Mouse (Mus musculus) MEL (cell line): ENCODE results near the gene Dvl2. TPM values are rescaled to one million over a fixed set of nuclear protein-coding genes. Genes with fewer than 3 reads are reported as not detected.

ENCODE experiments used
- DNase-seq: peaks from one replicate; pipeline ENCODE4 v3.0.0; 2011; ENCODE audit warnings: low read depth, low spot score
- H3K27ac ChIP-seq: 2 replicates; pipeline ENCODE4 v1.5.1; 2012; ENCODE audit warnings: low read depth, mild to moderate bottlenecking, control low read depth, low read length, moderate library complexity; ENCODE audit not compliant: control insufficient read depth
- H3K27me3 ChIP-seq, 2 experiments: fragments of 150-350 bp in 1 of 2; sonication (generic) in 1 of 2; 2 replicates each; pipeline ENCODE4 v1.6.1; 2012; ENCODE audit warnings: low read length in 2 of 2, mild to moderate bottlenecking in 2 of 2, improper control_type of control experiment in 1 of 2, moderate library complexity in 1 of 2; ENCODE audit not compliant: insufficient read depth in 2 of 2, control insufficient read depth in 1 of 2
- H3K36me3 ChIP-seq, 2 experiments: 2 replicates each; pipeline ENCODE4 v1.6.1; 2012 to 2014; ENCODE audit warnings: low read length in 2 of 2, improper control_type of control experiment in 1 of 2, inconsistent platforms in 1 of 2, mild to moderate bottlenecking in 1 of 2; ENCODE audit not compliant: insufficient read depth in 2 of 2, control insufficient read depth in 1 of 2
- H3K4me1 ChIP-seq, 2 experiments: fragments of 150-350 bp in 1 of 2; sonication (generic) in 1 of 2; 2 replicates each; pipeline ENCODE4 v1.6.1; 2012; ENCODE audit warnings: low read length in 2 of 2, improper control_type of control experiment in 1 of 2, mild to moderate bottlenecking in 1 of 2; ENCODE audit not compliant: insufficient read depth in 2 of 2, control insufficient read depth in 1 of 2
- H3K4me3 ChIP-seq, 2 experiments: fragments of 150-350 bp in 1 of 2; sonication (generic) in 1 of 2; 2 replicates each; pipeline ENCODE4 v1.5.1; 2012; ENCODE audit warnings: low read depth in 2 of 2, low read length in 2 of 2, mild to moderate bottlenecking in 2 of 2, moderate library complexity in 2 of 2, control low read depth in 1 of 2, improper control_type of control experiment in 1 of 2; ENCODE audit not compliant: control insufficient read depth in 1 of 2, insufficient read depth in 1 of 2
- H3K79me2 ChIP-seq: 2 replicates; pipeline ENCODE4 v1.6.1; 2012; ENCODE audit warnings: mild to moderate bottlenecking, low read length, moderate library complexity; ENCODE audit not compliant: control insufficient read depth, poor library complexity, insufficient read depth
- H3K9ac ChIP-seq: 2 replicates; pipeline ENCODE4 v1.6.1; 2012; ENCODE audit warnings: low read depth, mild to moderate bottlenecking, control low read depth, low read length, moderate library complexity; ENCODE audit not compliant: control insufficient read depth, poor library complexity, severe bottlenecking
- H3K9me3 ChIP-seq: fragments of 150-350 bp; sonication (generic); replicated peaks from 2 replicates; pipeline ENCODE4 v1.6.1; 2012; ENCODE audit warnings: mild to moderate bottlenecking, low read length, improper control_type of control experiment, moderate library complexity; ENCODE audit not compliant: insufficient read depth
- BHLHE40 ChIP-seq: IDR thresholded peaks from 2 replicates; pipeline ENCODE4 v1.6.1; 2012; ENCODE audit warnings: low read depth, mild to moderate bottlenecking, inconsistent platforms, low read length, improper control_type of control experiment, borderline replicate concordance
- CHD1 ChIP-seq: IDR thresholded peaks from 2 replicates; pipeline ENCODE4 v1.6.1; 2012; ENCODE audit warnings: low read depth, mild to moderate bottlenecking, inconsistent platforms, low read length, improper control_type of control experiment
- CHD2 ChIP-seq: IDR thresholded peaks from 2 replicates; pipeline ENCODE4 v1.6.1; 2011; ENCODE audit warnings: low read length, improper control_type of control experiment
- CTCF ChIP-seq, 3 experiments: IDR thresholded peaks in 2 of 3; conservative IDR thresholded peaks in 1 of 3; 2 replicates each; pipeline ENCODE4 v1.5.1; 2011 to 2012; ENCODE audit warnings: low read length in 3 of 3, low read depth in 2 of 3, mild to moderate bottlenecking in 2 of 3, improper control_type of control experiment in 1 of 3, inconsistent platforms in 1 of 3, mixed read lengths in 1 of 3, moderate library complexity in 1 of 3; ENCODE audit not compliant: control insufficient read depth in 1 of 3, insufficient read depth in 1 of 3, poor library complexity in 1 of 3, severe bottlenecking in 1 of 3
- E2F4 ChIP-seq: IDR thresholded peaks from 2 replicates; pipeline ENCODE4 v1.6.1; 2011; ENCODE audit warnings: low read depth, low read length, improper control_type of control experiment, borderline replicate concordance
- ELF1 ChIP-seq: IDR thresholded peaks from 2 replicates; pipeline ENCODE4 v1.6.1; 2014; ENCODE audit warnings: low read depth, mild to moderate bottlenecking, inconsistent platforms, low read length, improper control_type of control experiment, moderate library complexity
- EP300 ChIP-seq, 2 experiments: IDR thresholded peaks; 2 replicates each; pipeline ENCODE4 v1.6.1; 2011; ENCODE audit warnings: improper control_type of control experiment in 2 of 2, low read length in 2 of 2, low read depth in 1 of 2, mild to moderate bottlenecking in 1 of 2
- ETS1 ChIP-seq: IDR thresholded peaks from 2 replicates; pipeline ENCODE4 v1.6.1; 2012; ENCODE audit warnings: low read depth, mild to moderate bottlenecking, inconsistent platforms, low read length, improper control_type of control experiment, moderate library complexity
- HCFC1 ChIP-seq: IDR thresholded peaks from 2 replicates; pipeline ENCODE4 v1.6.1; 2012; ENCODE audit warnings: low read depth, mild to moderate bottlenecking, inconsistent platforms, low read length, improper control_type of control experiment, moderate library complexity
- KAT2A ChIP-seq: conservative IDR thresholded peaks from 2 replicates; pipeline ENCODE4 v1.6.1; 2012; ENCODE audit warnings: low read depth, low read length, improper control_type of control experiment, inconsistent platforms
- MAX ChIP-seq: IDR thresholded peaks from 2 replicates; pipeline ENCODE4 v1.6.1; 2011; ENCODE audit warnings: low read length, improper control_type of control experiment
- MAZ ChIP-seq: IDR thresholded peaks from 2 replicates; pipeline ENCODE4 v1.6.1; 2012; ENCODE audit warnings: low read depth, mild to moderate bottlenecking, inconsistent platforms, low read length, improper control_type of control experiment
- MEF2A ChIP-seq: IDR thresholded peaks from 2 replicates; pipeline ENCODE4 v1.6.1; 2014; ENCODE audit warnings: low read depth, mild to moderate bottlenecking, inconsistent platforms, low read length, improper control_type of control experiment; ENCODE audit not compliant: poor library complexity, insufficient replicate concordance, severe bottlenecking; ENCODE audit errors: extremely low read depth
- NELFE ChIP-seq: IDR thresholded peaks from 2 replicates; pipeline ENCODE4 v1.6.1; 2011; ENCODE audit warnings: low read depth, low read length, improper control_type of control experiment
- NRF1 ChIP-seq: IDR thresholded peaks from 2 replicates; pipeline ENCODE4 v1.6.1; 2014; ENCODE audit warnings: low read depth, mild to moderate bottlenecking, inconsistent platforms, low read length, improper control_type of control experiment, moderate library complexity; ENCODE audit not compliant: poor library complexity, insufficient read depth, severe bottlenecking
- POLR2AphosphoS2 ChIP-seq: IDR thresholded peaks from 2 replicates; pipeline ENCODE4 v1.6.1; 2011; ENCODE audit warnings: low read length, improper control_type of control experiment
- RAD21 ChIP-seq: IDR thresholded peaks from 2 replicates; pipeline ENCODE4 v1.6.1; 2011; ENCODE audit warnings: mild to moderate bottlenecking, low read depth, low read length, improper control_type of control experiment
- RCOR1 ChIP-seq: IDR thresholded peaks from 2 replicates; pipeline ENCODE4 v1.6.1; 2012; ENCODE audit warnings: low read depth, mild to moderate bottlenecking, inconsistent platforms, low read length, improper control_type of control experiment
- SIN3A ChIP-seq: IDR thresholded peaks from 2 replicates; pipeline ENCODE4 v1.6.1; 2012; ENCODE audit warnings: low read length, improper control_type of control experiment, inconsistent platforms
- SMC3 ChIP-seq: IDR thresholded peaks from 2 replicates; pipeline ENCODE4 v1.6.1; 2011; ENCODE audit warnings: low read depth, low read length, improper control_type of control experiment
- UBTF ChIP-seq: IDR thresholded peaks from 2 replicates; pipeline ENCODE4 v1.6.1; 2012; ENCODE audit warnings: low read depth, mild to moderate bottlenecking, inconsistent platforms, low read length, improper control_type of control experiment, moderate library complexity, borderline replicate concordance; ENCODE audit not compliant: insufficient read depth
- USF2 ChIP-seq, 2 experiments: IDR thresholded peaks; 2 replicates each; pipeline ENCODE4 v1.6.1; 2011 to 2012; ENCODE audit warnings: improper control_type of control experiment in 2 of 2, low read length in 2 of 2, borderline replicate concordance in 1 of 2, inconsistent platforms in 1 of 2, low read depth in 1 of 2, mild to moderate bottlenecking in 1 of 2; ENCODE audit not compliant: insufficient read depth in 1 of 2
- ZC3H11A ChIP-seq: IDR thresholded peaks from 2 replicates; pipeline ENCODE4 v1.6.1; 2012; ENCODE audit warnings: low read depth, mild to moderate bottlenecking, inconsistent platforms, low read length, improper control_type of control experiment
- ZMIZ1 ChIP-seq: IDR thresholded peaks from 2 replicates; pipeline ENCODE4 v1.6.1; 2012; ENCODE audit warnings: low read depth, mild to moderate bottlenecking, inconsistent platforms, low read length, improper control_type of control experiment, moderate library complexity
- polyA plus RNA-seq, 2 experiments: library from polyadenylated mRNA; stranded (reverse) in 1 of 2; unstranded in 1 of 2; fragments of >175 nt in 1 of 2; fragments of >200 nt in 1 of 2; gene quantifications; 2 replicates each; pipeline versions ENCODE4 v1.2.1 to v1.2.4; 2012; ENCODE audit warnings: low replicate concordance in 2 of 2, low read depth in 1 of 2; ENCODE audit not compliant: insufficient read length in 2 of 2, insufficient read depth in 1 of 2, missing spikeins in 1 of 2
- total RNA-seq: library from RNA; depleted of rRNA; stranded (reverse); fragments of 300-350 nt; gene quantifications from 2 replicates; pipeline ENCODE4 v1.2.3, GENCODE M21; 2012

Dvl2 gene
- total and polyA plus RNA-seq, 3 experiments, result 38.5 to 40.1 TPM; not detected in 1

- Histone ChIP-seq H3K27ac (no peak overlapping the region), H3K9ac (no peak overlapping the region), H3K9me3 (no peaks in the 10 kb centered on the region), H3K79me2 (peaks cover 35% of the 10 kb centered on the region), H3K36me3 (peaks cover 8 to 37% of the 10 kb centered on the region in 2 experiments), H3K4me1 (peaks cover 16 to 36% of the 10 kb centered on the region in 2 experiments), H3K4me3 (no peak overlapping the region), H3K27me3 (no peaks in the 10 kb centered on the region)
- TF ChIP-seq POLR2AphosphoS2 (no peak), NELFE (no peak), SMC3 (no peak), RCOR1 (no peak), CHD2 (no peak), UBTF (no peak)
- DNase-seq, result no peak
Measured at GRCm38 (mm10) chr11:70002471-70002870, 2.1 kb downstream of the Dvl2 start.

DNA sequence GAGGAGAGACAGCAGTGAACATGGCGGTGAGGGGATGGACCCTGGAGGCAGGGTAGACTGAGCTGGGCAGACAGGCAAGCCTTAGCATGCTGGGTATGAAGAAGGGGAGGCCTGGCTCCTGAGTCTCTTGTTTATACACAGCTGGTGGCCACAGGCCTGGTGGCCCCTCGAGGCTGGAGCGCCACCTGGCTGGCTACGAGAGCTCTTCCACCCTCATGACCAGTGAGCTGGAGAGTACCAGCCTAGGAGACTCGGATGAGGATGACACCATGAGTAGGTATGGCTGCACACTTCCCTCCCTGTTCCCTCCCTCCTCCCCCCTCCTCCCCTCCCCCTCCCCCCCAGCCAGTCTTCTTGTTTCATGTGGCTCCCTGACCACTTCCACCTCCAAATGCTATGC lies 5.1 kb downstream of the Dvl2 start:
- no peak for TF ChIP-seq ELF1
- TF ChIP-seq CTCF (IDR thresholded peaks at IDR 0.05 in 2 of 3, conservative IDR thresholded peaks at IDR 0.05 in 1 of 3; ENCODE audit: control insufficient read depth in 1 of 3, insufficient read depth in 1 of 3, low read depth in 2 of 3, low read length in 3 of 3, poor library complexity in 1 of 3, severe bottlenecking in 1 of 3), result peak in 2 of 3 experiments; percentile 48 to 65; a peak in 4 of 6 replicates
- peak; percentile 53 for TF ChIP-seq SMC3
- no peak for TF ChIP-seq BHLHE40
- no peak for TF ChIP-seq ETS1
- TF ChIP-seq RAD21, result peak; percentile 23
- no peak for TF ChIP-seq NRF1
- TF ChIP-seq MAZ, result no peak
- no peak for TF ChIP-seq ZMIZ1
- 0 out of 2 replicates have a peak, but pooled peaks have one; percentile 4 for TF ChIP-seq ZC3H11A
- peaks cover 34% of the 10 kb centered on the region for H3K79me2 ChIP-seq
- H3K4me3 ChIP-seq, result no peak overlapping the region
- H3K27ac ChIP-seq, result no peak overlapping the region
- no peaks in the 10 kb centered on the region for H3K9me3 ChIP-seq
- no peaks in the 10 kb centered on the region for H3K27me3 ChIP-seq
- H3K4me1 ChIP-seq, result peaks cover 8 to 11% of the 10 kb centered on the region in 2 experiments; a peak in 3 of 4 replicates
- peaks cover 4 to 10% of the 10 kb centered on the region in 2 experiments for H3K36me3 ChIP-seq
- H3K9ac ChIP-seq, result no peak overlapping the region
- peak; percentile 34 for DNase-seq

DNA sequence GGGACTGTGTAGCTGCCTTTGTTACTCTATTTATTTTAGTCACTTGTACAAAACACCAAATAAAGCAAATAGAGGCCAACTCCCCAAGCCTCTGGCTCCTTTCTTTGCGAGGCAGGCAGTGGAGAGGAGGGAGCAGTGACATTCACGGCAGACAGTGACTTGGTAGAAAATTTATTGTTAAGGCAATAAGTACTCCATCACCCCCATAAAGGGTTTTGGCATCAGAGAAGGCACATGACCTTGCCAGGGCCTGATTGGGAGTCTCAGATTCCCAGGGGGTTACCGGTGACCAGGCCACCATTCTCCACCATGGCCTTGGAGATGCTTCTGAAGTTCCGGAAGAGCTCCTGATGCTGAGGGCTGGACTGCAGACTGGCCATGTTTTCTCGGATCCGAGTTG lies 9.6 kb downstream of the Dvl2 start:
- Histone ChIP-seq H3K4me1 (peaks cover 0 to 4% of the 10 kb centered on the region in 2 experiments; a peak in 2 of 4 replicates), H3K9ac (no peak overlapping the region), H3K9me3 (no peaks in the 10 kb centered on the region), H3K27me3 (no peaks in the 10 kb centered on the region), H3K79me2 (peaks cover 2% of the 10 kb centered on the region; the same call in 1 of the 2 replicates), H3K36me3 (peaks cover 4% of the 10 kb centered on the region in 2 experiments; a peak in 3 of 4 replicates), H3K27ac (no peak overlapping the region), H3K4me3 (no peak overlapping the region)
- TF ChIP-seq EP300 (IDR thresholded peaks at IDR 0.05; ENCODE audit: low read depth in 1 of 2, low read length in 2 of 2) (no peak), ELF1 (no peak), ZMIZ1 (no peak), HCFC1 (no peak), RCOR1 (no peak), BHLHE40 (no peak), USF2 (IDR thresholded peaks at IDR 0.05; ENCODE audit: borderline replicate concordance in 1 of 2, insufficient read depth in 1 of 2, low read depth in 1 of 2, low read length in 2 of 2) (no peak), MAX (no peak), CHD1 (no peak), KAT2A (no peak), MEF2A (no peak), E2F4 (no peak), RAD21 (no peak), NRF1 (no peak), SIN3A (no peak)
- DNase-seq, result no peak
